18 mouse cellular contexts compared by ENCODE assay signal in the genomic region with DNA sequence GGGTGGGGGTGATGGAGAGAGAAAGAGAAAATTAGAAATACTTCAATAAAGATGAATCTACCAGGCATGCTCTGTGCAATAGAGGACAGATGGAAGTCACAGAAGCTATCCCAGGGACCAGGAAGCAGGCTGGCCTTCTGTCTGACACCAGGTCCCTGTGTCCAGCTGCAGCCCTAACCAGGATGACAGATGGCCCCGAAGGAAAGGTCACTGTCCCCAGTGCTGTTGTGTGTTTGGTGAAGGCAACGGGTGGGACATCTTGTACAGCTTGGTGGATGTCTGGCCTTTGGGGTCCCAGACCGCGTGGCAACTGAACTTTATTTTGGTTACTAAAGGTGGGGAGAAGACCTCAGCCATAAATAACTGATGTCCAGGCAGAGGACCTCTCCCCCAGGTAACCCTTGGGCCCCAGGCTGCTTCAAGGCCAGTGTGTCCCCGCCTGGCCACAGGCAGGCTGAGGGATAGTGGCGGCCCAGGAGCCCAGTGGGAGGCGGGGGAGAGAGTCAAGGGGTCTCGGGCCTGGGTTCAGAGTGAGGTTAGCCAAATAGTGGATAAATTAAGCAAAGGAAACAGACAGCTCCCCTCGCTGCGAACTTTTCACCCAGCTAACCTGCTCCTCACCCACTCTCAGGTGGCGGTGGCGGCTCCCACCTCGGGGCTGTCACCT. TPM values are rescaled to one million over a fixed set of nuclear protein-coding genes. Genes with fewer than 3 reads are reported as not detected.
A peak's percentile ranks its signal among the peaks of the same experiment; 100 is the strongest.
DNase-seq lines count a peak whose midpoint lies in the region; ATAC-seq and TF ChIP-seq lines count a peak whose summit lies in the region.
"Had no signal": no experiment of that assay in that cellular context is flagged by ENCODE, and none has a peak within 500 bp of the region (broad histone marks: within the 10 kb centered on the region; RNA-seq: fewer than 3 reads in every experiment).

No protein-coding gene starts in this region.

- H3K4me2 ChIP-seq in kidney, embryonic 14.5 days (replicated peaks; ENCODE audit: low read depth, low read length) = no peak overlapping the region; the same call in 1 of the 2 replicates
- no peak overlapping the region for H3K4me2 ChIP-seq in liver, postnatal 0 days (ENCODE audit: low read depth, low read length)
- H3K4me2 ChIP-seq in liver, embryonic 12.5 days = no peak overlapping the region
- H3K4me2 ChIP-seq: hindbrain, embryonic 15.5 days; liver, embryonic 15.5 days; midbrain, embryonic 12.5 days had no signal

- TF ChIP-seq CTCF in kidney, adult 2 months (conservative IDR thresholded peaks at IDR 0.05; ENCODE audit: insufficient read depth, insufficient read length, low read depth, low read length) = no peak
- TF ChIP-seq CTCF in liver, postnatal 0 days (IDR thresholded peaks at IDR 0.05; ENCODE audit: low read depth) = no peak

- H3K9ac ChIP-seq in kidney, embryonic 14.5 days (ENCODE audit: low read depth, low read length) = no peak overlapping the region
- no peak overlapping the region; the same call in 1 of the 2 replicates for H3K9ac ChIP-seq in liver, postnatal 0 days (replicated peaks)
- no peak overlapping the region for H3K9ac ChIP-seq in liver, embryonic 12.5 days
- H3K9ac ChIP-seq: forebrain, postnatal 0 days; hindbrain, embryonic 15.5 days; liver, embryonic 15.5 days; midbrain, embryonic 12.5 days had no signal

- no peak for TF ChIP-seq POLR2A in kidney, adult 2 months (IDR thresholded peaks at IDR 0.05; ENCODE audit: low read depth, low read length)

- H3K27me3 ChIP-seq in kidney, embryonic 14.5 days (ENCODE audit: control insufficient read depth, insufficient read depth, low read length) = no peaks in the 10 kb centered on the region
- no peaks in the 10 kb centered on the region for H3K27me3 ChIP-seq in kidney, adult 2 months (replicated peaks; ENCODE audit: control insufficient read depth, insufficient read depth, low read length)
- no peaks in the 10 kb centered on the region for H3K27me3 ChIP-seq in liver, postnatal 0 days (ENCODE audit: insufficient read depth, low read length)
- peaks cover 7% of the 10 kb centered on the region; the same call in 1 of the 2 replicates for H3K27me3 ChIP-seq in liver, embryonic 12.5 days (replicated peaks)
- no peaks in the 10 kb centered on the region for H3K27me3 ChIP-seq in embryonic facial prominence, embryonic 10.5 days (replicated peaks; ENCODE audit: low read depth, poor library complexity, severe bottlenecking)
- H3K27me3 ChIP-seq: hindbrain, embryonic 15.5 days; liver, embryonic 15.5 days; midbrain, embryonic 12.5 days had no signal

- TF ChIP-seq EP300 in liver, postnatal 0 days (IDR thresholded peaks at IDR 0.05; ENCODE audit: low read depth) = no peak

- peak; percentile 83 for ATAC-seq in kidney, embryonic 14.5 days (ENCODE audit: low FRiP score, low TSS enrichment)
- peak; percentile 27; the same call in 1 of the 2 replicates for ATAC-seq in liver, postnatal 0 days
- ATAC-seq in liver, embryonic 12.5 days = no peak
- ATAC-seq: forebrain, postnatal 0 days had no signal

- H3K36me3 ChIP-seq in kidney, embryonic 14.5 days (ENCODE audit: control insufficient read depth, insufficient read depth, low read length) = no peaks in the 10 kb centered on the region
- no peaks in the 10 kb centered on the region for H3K36me3 ChIP-seq in kidney, adult 2 months (ENCODE audit: control insufficient read depth, insufficient read depth, low read length)
- H3K36me3 ChIP-seq in liver, postnatal 0 days (replicated peaks; ENCODE audit: insufficient read depth, low read length) = no peaks in the 10 kb centered on the region
- H3K36me3 ChIP-seq in liver, embryonic 12.5 days = no peaks in the 10 kb centered on the region
- no peaks in the 10 kb centered on the region for H3K36me3 ChIP-seq in embryonic facial prominence, embryonic 10.5 days (replicated peaks)
- H3K36me3 ChIP-seq: forebrain, embryonic 10.5 days; hindbrain, embryonic 15.5 days; liver, embryonic 15.5 days; midbrain, embryonic 12.5 days had no signal

- no peaks in the 10 kb centered on the region for H3K9me3 ChIP-seq in kidney, embryonic 14.5 days (ENCODE audit: control insufficient read depth, low read length)
- H3K9me3 ChIP-seq in liver, postnatal 0 days (ENCODE audit: low read length) = no peaks in the 10 kb centered on the region
- no peaks in the 10 kb centered on the region for H3K9me3 ChIP-seq in liver, embryonic 12.5 days (replicated peaks)
- H3K9me3 ChIP-seq in embryonic facial prominence, embryonic 10.5 days = no peaks in the 10 kb centered on the region
- H3K9me3 ChIP-seq: forebrain, embryonic 10.5 days; hindbrain, embryonic 15.5 days; liver, embryonic 15.5 days; midbrain, embryonic 12.5 days had no signal

- H3K4me3 ChIP-seq in kidney, embryonic 14.5 days (ENCODE audit: low read length) = no peak overlapping the region
- no peak overlapping the region for H3K4me3 ChIP-seq in kidney, adult 2 months (ENCODE audit: insufficient read depth, low read depth, low read length)
- H3K4me3 ChIP-seq in liver, postnatal 0 days (ENCODE audit: low read depth, low read length) = no peak overlapping the region
- no peak overlapping the region for H3K4me3 ChIP-seq in liver, embryonic 12.5 days
- no peak overlapping the region for H3K4me3 ChIP-seq in embryonic facial prominence, embryonic 10.5 days
- H3K4me3 ChIP-seq: forebrain, embryonic 10.5 days; hindbrain, embryonic 15.5 days; left cerebral cortex, adult 2 months; liver, embryonic 15.5 days; midbrain, embryonic 12.5 days had no signal

- 25% methylated on average over 13 of the region's 13 CpGs for WGBS in kidney, embryonic 14.5 days
- WGBS in kidney, adult 2 months = 57% methylated on average over 13 of the region's 13 CpGs
- 66% methylated on average over 13 of the region's 13 CpGs for WGBS in liver, postnatal 0 days (ENCODE audit: insufficient replicate concordance)
- WGBS in liver, embryonic 12.5 days (ENCODE audit: insufficient replicate concordance) = 59% methylated on average over 13 of the region's 13 CpGs
- 66% methylated on average over 13 of the region's 13 CpGs for WGBS in embryonic facial prominence, embryonic 10.5 days

- peaks cover 25% of the 10 kb centered on the region for H3K4me1 ChIP-seq in kidney, embryonic 14.5 days (ENCODE audit: control insufficient read depth, insufficient read depth, low read length)
- H3K4me1 ChIP-seq in kidney, adult 2 months (ENCODE audit: control insufficient read depth, insufficient read depth, low read length) = 0 out of 2 replicates have a peak, but pooled peaks cover 4% of the 10 kb centered on the region
- H3K4me1 ChIP-seq in liver, postnatal 0 days (ENCODE audit: insufficient read depth) = peaks cover 11% of the 10 kb centered on the region
- peaks cover 21% of the 10 kb centered on the region for H3K4me1 ChIP-seq in liver, embryonic 12.5 days
- H3K4me1 ChIP-seq in embryonic facial prominence, embryonic 10.5 days = peaks cover 11% of the 10 kb centered on the region
- H3K4me1 ChIP-seq: hindbrain, embryonic 15.5 days; midbrain, embryonic 12.5 days had no signal

- no peak overlapping the region; the same call in 1 of the 2 replicates for H3K27ac ChIP-seq in kidney, embryonic 14.5 days (ENCODE audit: low read depth, low read length)
- H3K27ac ChIP-seq in kidney, adult 2 months (ENCODE audit: insufficient read depth, low read depth, low read length) = no peak overlapping the region
- no peak overlapping the region for H3K27ac ChIP-seq in liver, postnatal 0 days (ENCODE audit: low read depth)
- no peak overlapping the region for H3K27ac ChIP-seq in liver, embryonic 12.5 days
- peak overlapping the region; percentile 31; the same call in 1 of the 2 replicates for H3K27ac ChIP-seq in embryonic facial prominence, embryonic 10.5 days (replicated peaks)
- H3K27ac ChIP-seq: forebrain, embryonic 10.5 days; hindbrain, embryonic 15.5 days; left cerebral cortex, adult 2 months; liver, embryonic 15.5 days; macrophage; midbrain, embryonic 12.5 days had no signal

- no peak for DNase-seq in kidney, adult 2 months
- DNase-seq in liver, postnatal 0 days = no peak
- peak; percentile 33 for DNase-seq in embryo, embryonic 10.5 days (ENCODE audit: low spot score)
- no peak for DNase-seq in embryonic facial prominence, embryonic 10.5 days (ENCODE audit: low spot score)
- DNase-seq in spleen, postnatal 14 days (ENCODE audit: low spot score in 2 of 2) = no peak
- DNase-seq: cerebellum, adult 9-10 months; forebrain, postnatal 0 days; heart, postnatal 36 days; kidney, adult 11 months; retina, postnatal 1 day had no signal

RNA-seq across cellular contexts. Expression of gene Dhrs3, which starts 48.3 kb away (rescaled TPM):
- polyA plus RNA-seq in kidney, embryonic 14.5 days (2014; fragmentation: Nextera tagmentation; extraction: Ambion mirVana) = 153 and 226 TPM in 2 replicates
- 322 and 340 TPM in 2 replicates for polyA plus RNA-seq in kidney, adult 2 months (2012; rRNA removed)
- 49.8 and 52.8 TPM in 2 replicates for polyA plus RNA-seq in liver, postnatal 0 days (2015; fragmentation: Nextera tagmentation; extraction: Ambion mirVana)
- 33.9 and 34.9 TPM in 2 replicates for polyA plus RNA-seq in liver, embryonic 12.5 days (2016; fragmentation: Nextera tagmentation; extraction: Ambion mirVana)
- polyA plus RNA-seq in embryonic facial prominence, embryonic 10.5 days (2016; fragmentation: Nextera tagmentation; extraction: Ambion mirVana) = 22.0 and 30.2 TPM in 2 replicates
